Mouse (Mus musculus): ENCODE measurements around the gene Hirip3. TPM values are rescaled to one million over a fixed set of nuclear protein-coding genes. Genes with fewer than 3 reads are reported as not detected.

The Hirip3 gene
- polyA plus RNA-seq, 1 experiment from 2014 or later: 39.8 TPM

DNA sequence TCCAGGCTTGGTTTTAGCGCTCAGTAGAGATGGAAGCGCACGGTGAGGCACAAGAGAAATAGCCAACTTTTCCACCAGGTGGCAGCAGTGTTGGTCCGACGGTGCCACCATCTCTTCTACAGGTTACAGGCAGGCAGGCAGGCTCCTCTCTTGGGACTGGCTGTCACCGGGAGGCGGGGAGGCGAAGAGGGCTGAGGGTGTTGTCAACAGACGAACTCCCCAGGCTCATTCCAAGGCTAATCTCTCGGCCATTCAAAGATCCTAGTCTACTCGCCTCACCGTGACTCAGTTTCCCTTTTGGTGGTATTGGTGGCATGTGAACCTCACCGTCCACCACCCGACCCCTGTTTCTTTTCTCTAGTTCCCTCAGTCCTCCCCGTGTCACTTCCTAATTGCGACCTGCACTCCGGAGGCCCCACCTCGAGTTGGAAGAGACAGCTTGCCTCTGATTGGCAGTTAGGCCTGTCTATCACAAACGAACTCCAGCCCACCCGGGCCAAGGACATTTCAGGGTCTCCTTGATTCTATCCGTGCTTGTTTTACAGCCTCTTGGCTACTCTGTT is 29.7 kb upstream of the Hirip3 start:
- H3K4me3 ChIP-seq: peak overlapping the region; percentile 15
- no peak overlapping the region for H3K9ac ChIP-seq
- peak; percentile 51; the same call in 1 of the 2 replicates for ATAC-seq (ENCODE audit: low FRiP score, low read depth)
- WGBS: 1% methylated on average over 21 of the region's 21 CpGs
- H3K9me3 ChIP-seq: no peaks in the 10 kb centered on the region
- H3K4me1 ChIP-seq: peaks cover 6% of the 10 kb centered on the region; the same call in 1 of the 2 replicates
- H3K36me3 ChIP-seq: no peaks in the 10 kb centered on the region
- peak overlapping the region; percentile 53 for H3K4me2 ChIP-seq (replicated peaks)
- no peak overlapping the region for H3K27ac ChIP-seq
- peaks cover 20% of the 10 kb centered on the region for H3K27me3 ChIP-seq

DNA sequence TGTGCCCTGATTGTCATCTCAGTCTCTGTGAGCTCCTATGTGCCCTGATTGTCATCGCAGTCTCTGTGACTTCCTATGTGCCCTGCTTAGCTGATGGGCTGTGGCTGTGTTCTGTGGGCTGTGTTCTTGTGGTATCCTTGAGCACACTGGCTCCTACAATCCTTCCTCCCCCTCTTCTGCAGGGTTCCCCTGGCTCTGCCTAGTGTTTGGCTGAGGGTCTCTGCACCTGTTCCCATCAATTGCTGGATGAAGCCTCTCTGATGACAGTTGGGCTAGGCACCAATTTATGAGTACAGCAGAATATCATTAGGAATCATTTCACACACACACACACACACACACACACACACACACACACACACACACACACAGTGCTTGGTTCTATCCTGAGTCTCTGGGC is 28.5 kb upstream of the Hirip3 start:
- no peak overlapping the region for H3K27ac ChIP-seq
- H3K9ac ChIP-seq: no peak overlapping the region
- no peak overlapping the region for H3K4me3 ChIP-seq
- no peak overlapping the region for H3K4me2 ChIP-seq (replicated peaks)
- WGBS: 95% methylated on average over 1 of the region's 1 CpGs
- H3K27me3 ChIP-seq: peaks cover 20% of the 10 kb centered on the region
- peaks cover 6% of the 10 kb centered on the region; the same call in 1 of the 2 replicates for H3K4me1 ChIP-seq
- H3K36me3 ChIP-seq: no peaks in the 10 kb centered on the region
- no peak for ATAC-seq (ENCODE audit: low FRiP score, low read depth)
- no peaks in the 10 kb centered on the region for H3K9me3 ChIP-seq

DNA sequence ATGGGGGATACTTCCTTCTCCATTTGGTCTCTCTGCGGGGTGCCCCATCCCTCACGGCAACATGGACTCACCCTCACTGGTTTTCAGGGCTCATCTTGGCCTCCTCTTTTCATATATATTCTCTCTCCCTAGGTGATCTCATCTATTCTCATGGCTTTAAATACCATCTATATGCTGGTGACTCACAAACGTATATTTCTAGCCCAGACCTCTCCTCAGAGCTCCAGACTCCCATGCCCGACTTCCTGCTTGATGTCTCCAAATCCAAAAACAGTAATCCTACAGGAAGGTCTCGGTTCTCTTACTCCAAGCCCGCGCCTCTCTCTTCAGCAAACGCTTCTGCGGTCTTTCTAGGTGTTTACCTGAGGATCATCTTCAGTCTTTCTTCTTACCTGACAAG is 18.5 kb upstream of the Hirip3 start:
- H3K36me3 ChIP-seq: no peaks in the 10 kb centered on the region
- 80% methylated on average over 9 of the region's 9 CpGs for WGBS

DNA sequence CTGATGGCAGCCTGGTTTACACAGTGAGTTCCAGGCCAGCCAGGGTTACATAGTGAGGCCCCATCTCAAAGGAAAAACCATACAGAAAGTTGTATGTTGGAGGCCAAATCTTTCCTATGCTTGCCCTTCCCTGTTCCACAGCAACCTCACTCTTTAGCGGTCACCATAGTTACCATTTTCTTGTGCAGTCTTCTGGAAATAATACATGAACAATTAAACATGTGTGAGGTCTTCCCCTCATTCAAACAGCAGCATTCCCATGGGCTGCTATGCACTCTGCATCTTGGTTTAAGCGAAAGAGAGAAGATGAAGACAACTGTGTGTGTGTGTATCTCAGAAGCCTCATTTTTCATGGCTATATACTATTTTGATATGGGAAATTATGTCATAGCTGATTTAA is 16.3 kb upstream of the Hirip3 start:
- Histone ChIP-seq H3K4me1 (peaks cover 20% of the 10 kb centered on the region), H3K9ac (no peak overlapping the region), H3K4me3 (no peak overlapping the region), H3K36me3 (no peaks in the 10 kb centered on the region), H3K27me3 (peaks cover 38% of the 10 kb centered on the region), H3K9me3 (no peaks in the 10 kb centered on the region), H3K27ac (no peak overlapping the region), H3K4me2 (replicated peaks) (no peak overlapping the region)
- WGBS: 92% methylated on average over 2 of the region's 2 CpGs
- no peak for ATAC-seq (ENCODE audit: low FRiP score, low read depth)

More for the DNA sequence above, 18.5 kb upstream of the Hirip3 start:
- Histone ChIP-seq H3K27ac (no peak overlapping the region), H3K9me3 (no peaks in the 10 kb centered on the region), H3K27me3 (peaks cover 16% of the 10 kb centered on the region), H3K9ac (no peak overlapping the region), H3K4me3 (no peak overlapping the region), H3K4me2 (replicated peaks) (no peak overlapping the region), H3K4me1 (peaks cover 12% of the 10 kb centered on the region)
- ATAC-seq (ENCODE audit: low FRiP score, low read depth): no peak

DNA sequence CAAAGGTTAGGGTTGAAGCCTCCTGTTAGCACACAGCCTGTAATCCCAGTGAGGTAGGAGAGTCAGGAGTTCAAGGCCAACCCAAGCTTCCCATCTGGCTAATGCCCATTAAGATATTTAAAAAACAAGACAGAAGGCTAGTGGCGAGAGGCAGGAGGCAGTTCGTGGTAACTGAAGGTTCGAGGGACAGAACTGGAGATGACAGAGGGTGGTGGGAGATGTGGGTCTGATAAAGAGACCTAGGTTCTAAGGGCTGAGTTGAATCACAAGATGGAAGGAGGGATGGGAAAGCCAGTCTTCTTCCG is 14.7 kb upstream of the Hirip3 start, which contains the start of gene Doc2a:
Gene Doc2a (plus strand): TSS at position 301 of the 305 bp plus-strand sequence.
- 23% methylated on average over 4 of the region's 4 CpGs for WGBS
- ATAC-seq (ENCODE audit: low FRiP score, low read depth): no peak
- Histone ChIP-seq H3K36me3 (peaks cover 6% of the 10 kb centered on the region), H3K4me3 (peak within 1 kb of the TSS; percentile 59), H3K27ac (no peak within 1 kb of the TSS), H3K9ac (peak within 1 kb of the TSS; percentile 70), H3K4me1 (peaks cover 20% of the 10 kb centered on the region), H3K9me3 (no peaks in the 10 kb centered on the region), H3K27me3 (peaks cover 46% of the 10 kb centered on the region), H3K4me2 (replicated peaks) (peak within 1 kb of the TSS; percentile 99)

DNA sequence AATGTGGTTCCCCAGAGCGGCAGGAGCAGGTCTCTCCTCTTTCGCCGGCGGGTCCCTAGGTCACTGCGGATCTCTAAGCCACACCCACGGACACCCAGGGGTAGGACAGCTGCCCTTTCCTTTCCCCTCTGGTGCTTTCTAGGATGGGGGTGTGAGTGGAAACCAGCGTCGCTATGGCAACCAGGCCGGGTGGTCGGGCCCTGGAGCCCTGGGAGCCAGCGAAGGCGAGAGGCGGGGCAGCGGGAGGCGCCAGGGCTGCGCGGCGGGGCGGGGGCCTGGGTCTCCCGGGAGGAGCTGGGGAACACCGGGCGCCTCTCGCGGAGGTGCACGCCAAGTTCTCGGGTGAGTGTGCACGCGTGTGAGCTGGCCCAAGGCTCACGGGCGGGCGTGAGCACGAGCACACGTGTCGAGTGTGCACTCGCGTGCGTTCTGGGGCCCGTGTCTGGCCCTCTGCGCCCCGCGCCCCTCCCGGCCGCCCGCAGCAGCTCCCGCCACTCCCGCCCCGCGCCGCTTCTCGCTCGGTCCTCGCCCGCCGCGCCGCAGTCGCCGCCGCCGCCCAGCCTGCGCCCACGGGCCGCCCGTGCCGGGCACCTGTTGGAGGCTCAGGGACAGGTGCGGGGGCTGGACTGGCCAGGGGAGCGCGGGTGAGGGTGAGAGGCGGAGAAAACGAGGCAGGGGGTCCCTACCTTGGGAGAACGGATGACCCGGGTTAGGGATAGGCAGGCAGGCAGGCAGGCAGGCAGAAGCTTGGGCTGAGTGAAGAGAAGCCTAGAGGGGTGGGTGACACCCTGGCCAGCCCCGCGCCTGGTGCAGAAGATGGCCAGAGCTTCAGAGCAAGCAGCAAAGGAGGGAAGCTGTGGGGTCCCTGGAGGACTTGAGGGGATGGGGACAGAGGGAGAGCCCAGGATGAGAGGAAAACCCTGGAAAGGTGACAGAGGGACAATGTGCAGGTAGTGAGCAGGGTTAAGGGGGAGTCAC is 14.1 kb upstream of the Hirip3 start:
- Histone ChIP-seq H3K4me1 (peaks cover 20% of the 10 kb centered on the region), H3K9ac (peak overlapping the region; percentile 70), H3K27ac (no peak overlapping the region), H3K36me3 (peaks cover 12% of the 10 kb centered on the region), H3K27me3 (peaks cover 46% of the 10 kb centered on the region), H3K9me3 (no peaks in the 10 kb centered on the region), H3K4me2 (replicated peaks) (peak overlapping the region; percentile 99), H3K4me3 (peak overlapping the region; percentile 59)
- ATAC-seq (ENCODE audit: low FRiP score, low read depth): peak; percentile 49; the same call in 1 of the 2 replicates
- WGBS: 1% methylated on average over 54 of the region's 74 CpGs

DNA sequence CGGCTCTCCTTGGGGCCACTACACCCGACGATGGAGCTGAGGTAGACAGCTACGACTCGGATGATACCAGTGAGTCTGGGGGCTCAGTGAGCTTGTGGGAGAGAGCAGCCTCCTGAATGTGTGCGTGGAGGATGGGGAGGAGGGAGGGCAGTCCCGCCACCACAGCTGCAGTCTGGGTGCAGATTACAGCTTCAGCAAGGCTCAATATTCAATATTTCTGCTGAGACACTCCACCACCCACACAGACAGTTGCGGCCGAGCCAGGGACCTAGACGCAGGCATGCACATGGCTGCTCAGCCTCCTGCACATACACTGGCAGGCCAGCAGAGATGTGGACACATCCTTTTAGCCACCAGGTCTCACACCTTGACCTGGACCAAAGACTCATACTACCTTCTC is 13.0 kb upstream of the Hirip3 start:
- H3K4me1 ChIP-seq: peaks cover 20% of the 10 kb centered on the region
- H3K9me3 ChIP-seq: no peaks in the 10 kb centered on the region
- 20% methylated on average over 10 of the region's 10 CpGs for WGBS
- H3K36me3 ChIP-seq: peaks cover 23% of the 10 kb centered on the region
- peak overlapping the region; percentile 59 for H3K4me3 ChIP-seq
- no peak overlapping the region for H3K27ac ChIP-seq
- ATAC-seq (ENCODE audit: low FRiP score, low read depth): no peak
- H3K27me3 ChIP-seq: peaks cover 46% of the 10 kb centered on the region
- peak overlapping the region; percentile 99 for H3K4me2 ChIP-seq (replicated peaks)
- peak overlapping the region; percentile 70 for H3K9ac ChIP-seq

DNA sequence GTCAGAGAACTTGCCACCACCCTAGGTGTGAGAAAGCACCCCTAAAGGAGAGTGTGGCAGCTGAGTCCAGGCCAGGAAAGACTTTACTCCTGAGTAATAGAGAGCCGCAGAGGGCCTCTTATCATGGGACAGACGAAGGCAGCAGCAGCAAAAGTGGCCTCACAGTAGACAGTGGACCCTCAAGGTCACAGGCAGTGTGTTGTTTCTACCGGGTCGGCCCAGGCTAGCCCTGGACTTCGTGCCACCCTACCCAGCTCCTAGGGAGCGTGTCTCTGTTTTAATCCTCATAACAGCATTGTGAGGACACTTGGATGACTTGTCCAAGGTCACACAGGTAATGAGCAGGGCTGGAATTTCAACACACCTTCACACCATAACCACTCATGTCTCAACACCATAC is 11.6 kb upstream of the Hirip3 start:
- no peak overlapping the region for H3K9ac ChIP-seq
- H3K27me3 ChIP-seq: peaks cover 46% of the 10 kb centered on the region
- peaks cover 37% of the 10 kb centered on the region for H3K36me3 ChIP-seq
- H3K27ac ChIP-seq: no peak overlapping the region
- H3K4me1 ChIP-seq: peaks cover 20% of the 10 kb centered on the region
- H3K4me2 ChIP-seq (replicated peaks): no peak overlapping the region
- ATAC-seq (ENCODE audit: low FRiP score, low read depth): no peak
- no peak overlapping the region for H3K4me3 ChIP-seq
- 85% methylated on average over 6 of the region's 6 CpGs for WGBS
- no peaks in the 10 kb centered on the region for H3K9me3 ChIP-seq

DNA sequence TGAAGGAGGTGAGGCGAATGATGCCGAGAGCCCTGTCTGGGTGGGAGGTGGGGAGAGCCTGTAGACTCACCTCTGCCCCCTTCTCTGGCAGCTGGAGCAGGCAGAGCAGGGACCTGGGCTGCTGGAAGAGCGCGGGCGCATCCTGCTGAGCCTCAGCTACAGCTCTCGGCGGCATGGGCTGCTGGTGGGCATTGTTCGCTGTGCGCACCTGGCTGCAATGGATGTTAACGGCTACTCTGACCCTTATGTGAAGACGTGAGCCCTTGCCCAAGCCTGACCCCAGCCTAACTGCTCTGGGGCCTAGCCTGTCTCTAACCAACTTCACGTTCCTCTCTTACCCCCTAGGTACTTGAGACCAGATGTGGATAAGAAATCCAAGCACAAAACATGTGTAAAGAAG is 10.6 kb upstream of the Hirip3 start:
- Histone ChIP-seq H3K4me2 (replicated peaks) (no peak overlapping the region), H3K4me1 (peaks cover 20% of the 10 kb centered on the region), H3K4me3 (no peak overlapping the region), H3K36me3 (peaks cover 47% of the 10 kb centered on the region), H3K27ac (no peak overlapping the region), H3K9me3 (no peaks in the 10 kb centered on the region), H3K9ac (no peak overlapping the region; the same call in 1 of the 2 replicates), H3K27me3 (peaks cover 46% of the 10 kb centered on the region)
- WGBS: 37% methylated on average over 12 of the region's 12 CpGs
- ATAC-seq (ENCODE audit: low FRiP score, low read depth): no peak

DNA sequence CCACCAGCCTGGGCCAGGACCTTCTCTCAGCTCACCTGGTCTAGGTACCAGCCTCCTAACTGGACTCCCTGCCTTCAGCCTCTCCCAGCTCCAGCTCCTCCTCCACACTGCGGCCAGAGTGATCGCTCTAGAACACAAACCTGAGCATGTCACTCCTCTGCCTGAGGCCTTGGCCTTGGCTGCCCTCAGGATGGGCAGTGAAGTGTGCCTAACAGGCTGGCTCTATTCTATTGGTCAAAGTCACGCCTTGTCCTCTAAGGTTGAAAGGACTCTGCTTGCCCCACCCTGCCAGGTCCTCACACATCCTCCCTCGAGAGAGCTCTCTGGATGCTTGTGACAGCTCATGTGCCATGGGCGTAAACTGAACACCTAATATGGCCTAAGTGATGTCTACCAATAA is 8.3 kb upstream of the Hirip3 start:
- no peaks in the 10 kb centered on the region for H3K9me3 ChIP-seq
- WGBS: 95% methylated on average over 5 of the region's 5 CpGs
- no peak overlapping the region for H3K4me3 ChIP-seq
- no peak for ATAC-seq (ENCODE audit: low FRiP score, low read depth)
- H3K9ac ChIP-seq: no peak overlapping the region
- peaks cover 6% of the 10 kb centered on the region for H3K4me1 ChIP-seq
- no peak overlapping the region for H3K27ac ChIP-seq
- no peak overlapping the region for H3K4me2 ChIP-seq (replicated peaks)
- peaks cover 70% of the 10 kb centered on the region for H3K36me3 ChIP-seq
- H3K27me3 ChIP-seq: peaks cover 28% of the 10 kb centered on the region

DNA sequence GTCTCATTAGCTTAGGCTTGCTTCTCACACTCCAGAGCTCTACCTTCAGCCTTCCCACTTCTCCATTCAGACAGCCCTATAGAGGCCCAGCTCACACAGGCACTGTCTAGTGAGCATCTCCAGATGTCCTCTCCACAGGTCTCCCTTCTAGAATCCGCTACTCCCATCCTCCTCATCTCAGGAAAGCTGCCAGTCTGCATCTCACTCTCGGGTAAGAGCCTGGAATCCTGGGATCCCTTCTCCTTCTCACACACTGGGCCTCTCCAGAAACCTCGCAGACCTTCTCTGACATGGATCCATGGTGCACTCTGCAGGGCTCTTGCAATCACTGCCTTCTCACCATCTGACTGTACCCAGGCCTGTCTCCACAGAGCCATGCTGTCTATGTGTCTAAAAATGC is 6.1 kb upstream of the Hirip3 start:
- H3K4me1 ChIP-seq: peaks cover 2% of the 10 kb centered on the region
- H3K9ac ChIP-seq: no peak overlapping the region
- H3K36me3 ChIP-seq: peaks cover 84% of the 10 kb centered on the region
- WGBS: 86% methylated on average over 3 of the region's 3 CpGs
- no peak overlapping the region for H3K27ac ChIP-seq
- H3K4me2 ChIP-seq (replicated peaks): no peak overlapping the region
- H3K4me3 ChIP-seq: no peak overlapping the region
- H3K27me3 ChIP-seq: peaks cover 7% of the 10 kb centered on the region
- no peak for ATAC-seq (ENCODE audit: low FRiP score, low read depth)
- H3K9me3 ChIP-seq: no peaks in the 10 kb centered on the region

DNA sequence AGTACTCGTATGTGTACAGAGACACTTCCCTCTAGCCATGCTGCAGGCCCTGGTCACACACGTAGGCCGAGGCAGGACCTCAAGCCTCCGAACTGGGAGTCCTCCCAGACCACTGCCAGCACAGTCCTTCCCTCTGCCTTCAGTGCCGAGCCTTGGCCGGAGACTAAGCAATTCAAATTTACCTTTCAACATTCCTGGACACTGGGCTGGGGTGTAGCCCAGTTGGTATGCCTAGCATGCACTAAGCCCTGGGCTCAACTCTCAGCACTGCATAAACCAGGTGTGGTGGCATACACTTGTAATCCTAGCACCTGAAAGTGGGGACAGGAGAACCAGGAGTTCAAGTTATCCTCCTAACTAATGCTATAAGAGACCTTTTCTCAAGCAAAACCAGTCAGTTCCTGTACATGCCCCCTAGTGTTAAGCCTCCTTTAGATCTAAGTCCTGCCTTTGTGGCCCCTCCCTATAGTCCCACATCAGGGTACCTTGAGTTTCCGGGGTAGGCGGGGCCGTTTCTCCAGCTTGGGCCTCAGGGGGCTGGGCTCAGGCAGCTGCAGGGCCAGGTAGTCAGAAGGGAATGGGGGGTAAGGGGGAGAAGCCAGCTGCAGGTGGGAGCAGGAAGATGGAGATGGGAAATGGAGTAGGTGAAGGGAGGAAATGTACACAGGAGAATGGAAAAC is 4.9 kb upstream of the Hirip3 start:
- no peak overlapping the region for H3K27ac ChIP-seq
- H3K27me3 ChIP-seq: no peaks in the 10 kb centered on the region
- peaks cover 81% of the 10 kb centered on the region for H3K36me3 ChIP-seq
- no peak overlapping the region for H3K4me2 ChIP-seq (replicated peaks)
- H3K4me3 ChIP-seq: no peak overlapping the region
- no peak overlapping the region for H3K9ac ChIP-seq
- H3K9me3 ChIP-seq: no peaks in the 10 kb centered on the region
- no peak for ATAC-seq (ENCODE audit: low FRiP score, low read depth)
- WGBS: 72% methylated on average over 9 of the region's 9 CpGs
- H3K4me1 ChIP-seq: peaks cover 9% of the 10 kb centered on the region

Measured in limb, embryonic 13.5 days (tissue).